In genomic region chr3:88128056-88128455, GRCm38 (mm10) we compare ENCODE assay signal across 28 mouse cellular contexts. TPM values are rescaled to one million over a fixed set of nuclear protein-coding genes. Genes with fewer than 3 reads are reported as not detected.
A peak's percentile ranks its signal among the peaks of the same experiment; 100 is the strongest.
DNase-seq lines count a peak whose midpoint lies in the region; ATAC-seq and TF ChIP-seq lines count a peak whose summit lies in the region.
"Had no signal": no experiment of that assay in that cellular context is flagged by ENCODE, and none has a peak within 500 bp of the region (broad histone marks: within the 10 kb centered on the region; RNA-seq: fewer than 3 reads in every experiment).

No protein-coding gene starts in this region.

- DNase-seq in lung, postnatal 0 days (ENCODE audit: low spot score) = peak; percentile 73
- DNase-seq in lung, postnatal 10 days = no peak
- DNase-seq in 3T3-L1 (ENCODE audit: low read depth, low spot score) (peak; percentile 71), NIH3T3 (ENCODE audit: low read depth) (peak; percentile 89)
- DNase-seq in kidney, postnatal 10 days = no peak
- DNase-seq: adrenal gland, postnatal 25 days; cerebellum, adult 18-20 months; cerebellum, adult 9-10 months; cerebellum, postnatal 14 days; forebrain, postnatal 0 days; gastrocnemius, adult 2 months; gastrocnemius, postnatal 14 days; heart, adult 11 months; heart, postnatal 10 days; heart, postnatal 36 days had no signal

- H3K4me1 ChIP-seq in lung, postnatal 0 days (ENCODE audit: insufficient read depth, low read depth, low read length) = no peaks in the 10 kb centered on the region
- no peaks in the 10 kb centered on the region for H3K4me1 ChIP-seq in forebrain, embryonic 16.5 days (replicated peaks; ENCODE audit: control insufficient read depth, insufficient read depth, low read length)
- H3K4me1 ChIP-seq: forebrain, embryonic 10.5 days; forebrain, embryonic 13.5 days; hindbrain, embryonic 13.5 days had no signal

- H3K9me3 ChIP-seq in lung, postnatal 0 days (ENCODE audit: low read length) = no peaks in the 10 kb centered on the region
- no peaks in the 10 kb centered on the region for H3K9me3 ChIP-seq in forebrain, embryonic 16.5 days (ENCODE audit: control insufficient read depth, low read length)
- H3K9me3 ChIP-seq: forebrain, embryonic 10.5 days; forebrain, embryonic 13.5 days; heart, embryonic 15.5 days; hindbrain, embryonic 10.5 days; hindbrain, embryonic 13.5 days; intestine, embryonic 15.5 days had no signal

- no peak for TF ChIP-seq CTCF in lung, postnatal 0 days (IDR thresholded peaks at IDR 0.05)

- peak; percentile 48 for ATAC-seq in lung, postnatal 0 days
- ATAC-seq in forebrain, embryonic 16.5 days = no peak
- ATAC-seq: CD4-positive, CD25-positive, alpha-beta regulatory T cell, adult 4 months; forebrain, embryonic 13.5 days; forebrain, postnatal 0 days; hindbrain, embryonic 16.5 days; intestine, embryonic 15.5 days; Patski had no signal

- no peaks in the 10 kb centered on the region for H3K36me3 ChIP-seq in lung, postnatal 0 days (ENCODE audit: insufficient read depth, low read length)
- no peaks in the 10 kb centered on the region for H3K36me3 ChIP-seq in forebrain, embryonic 16.5 days (ENCODE audit: control insufficient read depth, insufficient read depth)
- H3K36me3 ChIP-seq: forebrain, embryonic 10.5 days; heart, embryonic 12.5 days; heart, embryonic 15.5 days; hindbrain, embryonic 10.5 days; hindbrain, embryonic 13.5 days; intestine, embryonic 15.5 days had no signal

- H3K27ac ChIP-seq in lung, postnatal 0 days (ENCODE audit: low read length) = no peak overlapping the region
- H3K27ac ChIP-seq in forebrain, embryonic 16.5 days (ENCODE audit: low read length) = no peak overlapping the region
- H3K27ac ChIP-seq: forebrain, embryonic 10.5 days; forebrain, embryonic 13.5 days; gastrocnemius, adult 2 months; heart, embryonic 15.5 days; hindbrain, embryonic 10.5 days; hindbrain, embryonic 13.5 days; intestine, embryonic 15.5 days had no signal

- H3K9ac ChIP-seq in lung, postnatal 0 days (replicated peaks; ENCODE audit: low read depth) = no peak overlapping the region
- H3K9ac ChIP-seq in forebrain, embryonic 16.5 days (replicated peaks; ENCODE audit: low read depth, low read length) = no peak overlapping the region
- H3K9ac ChIP-seq: forebrain, embryonic 13.5 days; forebrain, postnatal 0 days; heart, embryonic 12.5 days; heart, embryonic 15.5 days; hindbrain, embryonic 13.5 days; intestine, embryonic 15.5 days had no signal

- H3K4me3 ChIP-seq in lung, postnatal 0 days (ENCODE audit: low read depth, low read length) = no peak overlapping the region
- no peak overlapping the region for H3K4me3 ChIP-seq in forebrain, embryonic 16.5 days (replicated peaks; ENCODE audit: low read length)
- H3K4me3 ChIP-seq: forebrain, embryonic 10.5 days; forebrain, embryonic 13.5 days; gastrocnemius, adult 2 months; heart, embryonic 12.5 days; heart, embryonic 15.5 days; hindbrain, embryonic 10.5 days; hindbrain, embryonic 13.5 days; intestine, embryonic 15.5 days had no signal

- 33% methylated on average over 5 of the region's 5 CpGs for WGBS in lung, postnatal 0 days
- 77% methylated on average over 5 of the region's 5 CpGs for WGBS in forebrain, embryonic 16.5 days

- H3K4me2 ChIP-seq in lung, postnatal 0 days (replicated peaks; ENCODE audit: low read depth, low read length) = no peak overlapping the region
- H3K4me2 ChIP-seq in forebrain, embryonic 16.5 days (ENCODE audit: low read length) = no peak overlapping the region
- H3K4me2 ChIP-seq: forebrain, embryonic 13.5 days; heart, embryonic 12.5 days; heart, embryonic 15.5 days; hindbrain, embryonic 13.5 days; intestine, embryonic 15.5 days had no signal

- TF ChIP-seq EP300 in lung, postnatal 0 days (IDR thresholded peaks at IDR 0.05) = no peak

- H3K27me3 ChIP-seq in lung, postnatal 0 days (replicated peaks; ENCODE audit: insufficient read depth, low read length) = no peaks in the 10 kb centered on the region
- H3K27me3 ChIP-seq in forebrain, embryonic 16.5 days (replicated peaks; ENCODE audit: control insufficient read depth, insufficient read depth, low read length) = no peaks in the 10 kb centered on the region
- H3K27me3 ChIP-seq: forebrain, embryonic 13.5 days; heart, embryonic 12.5 days; heart, embryonic 15.5 days; hindbrain, embryonic 13.5 days; intestine, embryonic 15.5 days; Patski had no signal

RNA-seq across cellular contexts. Expression of gene Mef2d, which starts 14.1 kb away (rescaled TPM):
- 14.4 and 15.4 TPM in 2 replicates for polyA plus RNA-seq in lung, postnatal 0 days (2015; fragmentation: Nextera tagmentation; extraction: Ambion mirVana)
- 25.1 and 28.3 TPM in 2 replicates for polyA plus RNA-seq in forebrain, embryonic 16.5 days (2015; fragmentation: Nextera tagmentation; extraction: Ambion mirVana)

RNA-seq across cellular contexts. Expression of gene Iqgap3, which starts 46.3 kb away (rescaled TPM):
- polyA plus RNA-seq in lung, postnatal 0 days (2015; fragmentation: Nextera tagmentation; extraction: Ambion mirVana) = 0.92 and 1.6 TPM in 2 replicates
- polyA plus RNA-seq in forebrain, embryonic 16.5 days (2015; fragmentation: Nextera tagmentation; extraction: Ambion mirVana) = 7.5 and 7.8 TPM in 2 replicates

RNA-seq across cellular contexts. Expression of gene Ttc24, which starts 50.0 kb away (rescaled TPM):
- polyA plus RNA-seq in lung, postnatal 0 days (2015; fragmentation: Nextera tagmentation; extraction: Ambion mirVana) = not detected in 2 replicates
- not detected in 2 replicates for polyA plus RNA-seq in forebrain, embryonic 16.5 days (2015; fragmentation: Nextera tagmentation; extraction: Ambion mirVana)
- polyA plus RNA-seq: C2C12; CD4-positive, CD25-positive, alpha-beta regulatory T cell, adult 4 months; forebrain, embryonic 10.5 days; forebrain, embryonic 13.5 days; forebrain, postnatal 0 days; frontal cortex, adult 2 months; heart, embryonic 12.5 days; heart, embryonic 15.5 days; hindbrain, embryonic 10.5 days; hindbrain, embryonic 13.5 days; hindbrain, embryonic 16.5 days; intestine, embryonic 15.5 days; Patski had no signal

Comparison
In these comparisons a context has a peak if more than half of its experiments do, and no peak if none do; other contexts are left out.
1. DNase-seq: peak in lung, postnatal 0 days (single experiment), 3T3-L1 (single experiment) and NIH3T3 (single experiment); none in lung, postnatal 10 days (single experiment) and kidney, postnatal 10 days (single experiment).